Mouse (Mus musculus): ENCODE data around the gene Kif1c. TPM values are rescaled to one million over a fixed set of nuclear protein-coding genes. Genes with fewer than 3 reads are reported as not detected.

Kif1c gene
- polyA plus RNA-seq, 1 experiment = 94.9 TPM

DNA sequence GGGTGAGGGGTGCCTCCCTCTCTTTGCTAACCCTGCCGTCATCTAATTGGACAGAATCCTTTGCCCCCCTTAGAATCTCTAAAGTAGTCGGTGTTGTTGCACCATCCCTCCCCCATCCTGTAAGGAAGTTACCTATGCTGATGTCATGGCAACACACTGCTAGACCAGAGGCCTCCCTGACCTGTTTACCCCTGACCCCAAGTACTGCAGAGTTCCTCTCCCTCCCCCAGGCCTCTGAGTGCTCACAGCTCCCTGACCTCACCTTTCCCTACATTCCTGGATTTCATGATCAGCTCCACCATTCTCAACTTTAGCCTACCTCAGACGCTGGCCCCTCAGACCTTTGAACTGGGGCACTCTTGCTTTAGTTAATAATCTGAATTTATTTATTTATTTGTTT, 5.8 kb downstream of the Kif1c start:
- no peaks in the 10 kb centered on the region for H3K27me3 ChIP-seq (replicated peaks; ENCODE audit: control insufficient read depth, insufficient read depth, low read length)
- H3K27ac ChIP-seq (ENCODE audit: insufficient read depth, low read depth, low read length) = no peak overlapping the region
- no peak overlapping the region for H3K4me3 ChIP-seq (ENCODE audit: insufficient read depth, low read depth, low read length)
- H3K4me1 ChIP-seq (ENCODE audit: control insufficient read depth, insufficient read depth, low read length) = peaks cover 7% of the 10 kb centered on the region; the same call in 1 of the 2 replicates
- H3K36me3 ChIP-seq (ENCODE audit: control insufficient read depth, insufficient read depth, low read length) = peaks cover 8% of the 10 kb centered on the region
- no peak for DNase-seq
- WGBS = 64% methylated on average over 3 of the region's 3 CpGs
- no peak for TF ChIP-seq POLR2A (IDR thresholded peaks at IDR 0.05; ENCODE audit: low read depth, low read length)
- no peak for TF ChIP-seq CTCF (conservative IDR thresholded peaks at IDR 0.05; ENCODE audit: insufficient read depth, insufficient read length, low read depth, low read length)

DNA sequence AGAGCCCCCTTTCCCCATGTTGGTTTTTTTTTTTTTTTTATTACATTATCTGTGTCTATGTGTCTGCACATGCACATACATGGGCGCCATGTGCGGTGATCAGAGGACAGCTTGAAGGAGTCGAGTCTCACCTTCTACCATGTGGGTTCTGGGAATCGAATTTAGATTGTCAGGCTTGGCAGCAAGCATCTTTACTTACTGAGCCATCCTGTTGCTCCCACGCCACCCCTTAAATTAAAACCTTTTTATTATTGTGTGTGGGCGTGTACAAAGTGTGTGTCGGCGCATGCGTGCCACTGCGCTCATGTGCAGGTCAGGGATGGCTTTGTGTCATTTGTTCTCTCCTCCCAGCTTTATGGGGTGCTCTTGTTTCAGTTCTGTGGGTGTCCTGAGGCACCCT, 10.7 kb downstream of the Kif1c start:
- 90% methylated on average over 10 of the region's 10 CpGs for WGBS
- Histone ChIP-seq H3K4me3 (ENCODE audit: insufficient read depth, low read depth, low read length) (no peak overlapping the region), H3K27ac (ENCODE audit: insufficient read depth, low read depth, low read length) (no peak overlapping the region), H3K36me3 (ENCODE audit: control insufficient read depth, insufficient read depth, low read length) (peaks cover 5% of the 10 kb centered on the region), H3K4me1 (ENCODE audit: control insufficient read depth, insufficient read depth, low read length) (no peaks in the 10 kb centered on the region), H3K27me3 (replicated peaks; ENCODE audit: control insufficient read depth, insufficient read depth, low read length) (no peaks in the 10 kb centered on the region)
- DNase-seq = no peak
- no peak for TF ChIP-seq CTCF (conservative IDR thresholded peaks at IDR 0.05; ENCODE audit: insufficient read depth, insufficient read length, low read depth, low read length)
- no peak for TF ChIP-seq POLR2A (IDR thresholded peaks at IDR 0.05; ENCODE audit: low read depth, low read length)

DNA sequence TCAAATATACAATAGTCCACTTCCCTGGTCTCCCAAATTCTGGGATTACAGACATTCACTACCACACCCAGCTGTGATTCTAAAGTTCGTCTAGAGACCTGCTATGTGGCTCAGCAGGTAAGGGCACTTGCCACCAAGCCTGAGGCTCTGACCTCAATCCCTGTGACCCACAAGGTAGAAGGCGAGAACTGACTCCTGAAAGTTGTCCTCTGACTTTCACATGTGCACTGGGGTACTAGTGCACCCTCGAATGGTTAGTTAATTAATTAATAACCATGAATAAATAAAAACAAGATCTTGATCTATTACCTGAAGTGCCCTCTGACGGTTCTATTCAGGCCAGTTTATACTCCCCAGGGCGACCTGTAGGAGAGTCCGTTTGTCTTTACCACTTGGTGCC, 12.9 kb downstream of the Kif1c start:
- WGBS = 50% methylated on average over 6 of the region's 6 CpGs
- H3K27ac ChIP-seq (ENCODE audit: insufficient read depth, low read depth, low read length) = no peak overlapping the region

DNA sequence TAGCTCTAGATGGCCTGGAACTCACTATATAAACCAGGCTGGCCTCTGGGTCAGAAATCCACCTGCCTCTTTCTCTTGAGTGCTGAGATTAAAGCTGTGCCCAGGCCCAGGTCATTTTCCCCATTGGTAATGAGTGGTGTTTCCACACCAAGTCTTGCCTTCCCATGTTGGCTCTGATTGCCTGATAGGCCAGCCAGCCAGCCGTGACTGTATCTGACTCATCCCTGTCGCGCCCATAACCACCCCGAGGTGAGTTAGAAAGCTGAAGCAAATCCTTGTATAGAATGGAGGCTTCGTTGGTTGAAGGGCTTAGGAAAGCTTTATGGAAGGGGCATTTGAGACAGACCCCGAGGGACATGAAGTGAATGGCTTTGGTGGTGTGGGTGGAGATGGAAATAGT, 15.5 kb downstream of the Kif1c start:
- DNase-seq = no peak
- Histone ChIP-seq H3K27ac (ENCODE audit: insufficient read depth, low read depth, low read length) (no peak overlapping the region), H3K27me3 (replicated peaks; ENCODE audit: control insufficient read depth, insufficient read depth, low read length) (no peaks in the 10 kb centered on the region), H3K4me3 (ENCODE audit: insufficient read depth, low read depth, low read length) (no peak overlapping the region), H3K4me1 (ENCODE audit: control insufficient read depth, insufficient read depth, low read length) (no peaks in the 10 kb centered on the region), H3K36me3 (ENCODE audit: control insufficient read depth, insufficient read depth, low read length) (no peaks in the 10 kb centered on the region)
- TF ChIP-seq POLR2A (IDR thresholded peaks at IDR 0.05; ENCODE audit: low read depth, low read length) = no peak
- TF ChIP-seq CTCF (conservative IDR thresholded peaks at IDR 0.05; ENCODE audit: insufficient read depth, insufficient read length, low read depth, low read length) = no peak
- WGBS = 75% methylated on average over 6 of the region's 6 CpGs

More for the DNA sequence above, 12.9 kb downstream of the Kif1c start:
- Histone ChIP-seq H3K4me3 (ENCODE audit: insufficient read depth, low read depth, low read length) (no peak overlapping the region), H3K4me1 (ENCODE audit: control insufficient read depth, insufficient read depth, low read length) (no peaks in the 10 kb centered on the region), H3K36me3 (ENCODE audit: control insufficient read depth, insufficient read depth, low read length) (peaks cover 2% of the 10 kb centered on the region), H3K27me3 (replicated peaks; ENCODE audit: control insufficient read depth, insufficient read depth, low read length) (no peaks in the 10 kb centered on the region)
- TF ChIP-seq CTCF (conservative IDR thresholded peaks at IDR 0.05; ENCODE audit: insufficient read depth, insufficient read length, low read depth, low read length) (no peak), POLR2A (IDR thresholded peaks at IDR 0.05; ENCODE audit: low read depth, low read length) (no peak)
- DNase-seq = peak; percentile 53

DNA sequence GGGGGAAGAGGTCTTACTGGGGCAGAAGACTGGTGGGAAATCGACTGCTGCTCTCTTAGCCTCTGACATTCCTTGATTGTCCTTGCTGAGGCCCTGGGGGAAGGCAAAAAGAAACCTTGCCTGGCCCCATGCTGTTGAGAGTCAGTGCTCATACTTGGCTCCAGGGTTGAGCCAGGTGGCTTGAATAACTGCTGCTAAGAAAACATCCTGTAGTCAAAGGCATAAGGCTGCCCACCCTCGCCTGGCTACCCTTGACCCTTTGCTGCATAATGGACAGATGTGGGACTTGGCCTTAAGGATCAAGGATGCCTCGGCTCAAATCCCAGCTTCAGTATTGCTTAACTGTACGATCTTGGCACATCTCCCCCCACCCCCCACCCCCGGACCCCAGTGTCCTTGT, 18.1 kb downstream of the Kif1c start:
- no peak overlapping the region for H3K4me3 ChIP-seq (ENCODE audit: insufficient read depth, low read depth, low read length)
- no peak for DNase-seq
- no peaks in the 10 kb centered on the region for H3K4me1 ChIP-seq (ENCODE audit: control insufficient read depth, insufficient read depth, low read length)
- 73% methylated on average over 5 of the region's 5 CpGs for WGBS
- TF ChIP-seq CTCF (conservative IDR thresholded peaks at IDR 0.05; ENCODE audit: insufficient read depth, insufficient read length, low read depth, low read length) (no peak), POLR2A (IDR thresholded peaks at IDR 0.05; ENCODE audit: low read depth, low read length) (no peak)
- H3K27ac ChIP-seq (ENCODE audit: insufficient read depth, low read depth, low read length) = no peak overlapping the region
- no peaks in the 10 kb centered on the region for H3K27me3 ChIP-seq (replicated peaks; ENCODE audit: control insufficient read depth, insufficient read depth, low read length)
- no peaks in the 10 kb centered on the region for H3K36me3 ChIP-seq (ENCODE audit: control insufficient read depth, insufficient read depth, low read length)

DNA sequence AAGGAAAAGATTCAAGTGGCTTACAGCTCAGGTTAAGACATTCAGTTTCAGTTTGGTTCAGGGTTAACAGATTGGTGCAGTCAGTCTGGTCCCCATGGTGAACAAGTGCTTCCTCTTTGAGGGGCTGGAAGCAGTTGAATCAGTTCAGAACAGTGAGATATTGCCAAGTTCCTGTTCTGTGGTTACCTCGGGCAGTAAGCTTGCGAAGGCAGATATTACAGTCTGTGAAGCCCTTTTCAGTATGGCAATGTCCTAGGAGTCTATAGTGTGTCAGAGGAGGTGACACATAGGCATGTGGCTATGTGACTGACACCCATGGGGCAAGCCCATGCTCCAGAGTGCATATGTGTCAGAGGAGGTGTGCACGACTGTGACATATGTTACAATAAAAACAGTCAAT, 20.2 kb downstream of the Kif1c start:
- H3K27ac ChIP-seq (ENCODE audit: insufficient read depth, low read depth, low read length) = peak overlapping the region; percentile 29
- H3K27me3 ChIP-seq (replicated peaks; ENCODE audit: control insufficient read depth, insufficient read depth, low read length) = no peaks in the 10 kb centered on the region
- H3K36me3 ChIP-seq (ENCODE audit: control insufficient read depth, insufficient read depth, low read length) = peaks cover 3% of the 10 kb centered on the region
- no peak for DNase-seq
- TF ChIP-seq POLR2A (IDR thresholded peaks at IDR 0.05; ENCODE audit: low read depth, low read length) (no peak), CTCF (conservative IDR thresholded peaks at IDR 0.05; ENCODE audit: insufficient read depth, insufficient read length, low read depth, low read length) (no peak)
- peaks cover 6% of the 10 kb centered on the region; the same call in 1 of the 2 replicates for H3K4me1 ChIP-seq (ENCODE audit: control insufficient read depth, insufficient read depth, low read length)
- no peak overlapping the region for H3K4me3 ChIP-seq (ENCODE audit: insufficient read depth, low read depth, low read length)
- WGBS = 71% methylated on average over 3 of the region's 3 CpGs

DNA sequence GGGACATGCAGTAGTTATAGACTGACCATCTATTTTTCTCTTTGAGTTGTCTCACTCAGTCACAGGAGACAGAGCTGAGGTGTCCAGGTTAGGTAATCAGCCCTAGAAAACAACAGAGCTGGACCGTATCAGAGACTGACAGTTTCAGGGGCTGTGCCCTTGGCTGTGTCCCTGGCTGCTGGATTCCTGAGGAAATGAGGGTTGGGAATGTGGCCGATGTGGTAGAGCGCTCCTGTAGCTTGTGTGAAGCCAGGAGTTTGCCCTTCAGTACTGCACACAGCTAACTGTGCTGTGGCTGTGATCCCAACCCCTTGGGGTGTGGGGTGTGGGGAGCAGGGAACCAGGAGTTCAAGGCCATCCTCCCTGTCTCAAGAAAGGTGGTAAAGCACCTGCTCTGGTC, 20.7 kb downstream of the Kif1c start:
- Histone ChIP-seq H3K4me1 (ENCODE audit: control insufficient read depth, insufficient read depth, low read length) (peaks cover 6% of the 10 kb centered on the region; the same call in 1 of the 2 replicates), H3K4me3 (ENCODE audit: insufficient read depth, low read depth, low read length) (no peak overlapping the region), H3K27ac (ENCODE audit: insufficient read depth, low read depth, low read length) (peak overlapping the region; percentile 29), H3K36me3 (ENCODE audit: control insufficient read depth, insufficient read depth, low read length) (peaks cover 5% of the 10 kb centered on the region), H3K27me3 (replicated peaks; ENCODE audit: control insufficient read depth, insufficient read depth, low read length) (no peaks in the 10 kb centered on the region)
- TF ChIP-seq CTCF (conservative IDR thresholded peaks at IDR 0.05; ENCODE audit: insufficient read depth, insufficient read length, low read depth, low read length) (no peak), POLR2A (IDR thresholded peaks at IDR 0.05; ENCODE audit: low read depth, low read length) (no peak)
- DNase-seq = no peak
- 78% methylated on average over 3 of the region's 3 CpGs for WGBS

Measured in kidney, adult 2 months (tissue).